21 mouse cellular contexts compared by ENCODE assay signal in the genomic region with DNA sequence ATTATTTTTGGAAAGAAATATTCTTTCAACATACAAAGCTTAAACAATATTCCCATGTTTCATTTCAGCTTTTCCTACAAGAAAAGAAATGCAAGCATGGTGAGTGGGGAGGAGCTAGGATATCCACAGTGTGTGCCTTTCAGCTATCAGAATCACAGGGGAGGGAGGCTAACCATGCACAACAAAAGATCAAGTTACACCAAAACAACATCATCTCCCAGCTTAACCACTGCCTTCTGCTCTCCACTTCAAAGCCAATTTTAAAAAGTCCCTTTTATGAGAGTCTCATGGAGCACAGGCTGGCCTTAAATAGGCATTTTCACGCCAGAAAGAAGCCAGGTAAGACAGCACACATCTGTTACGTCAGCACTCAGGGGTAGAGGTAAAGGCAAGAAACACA. TPM values are rescaled to one million over a fixed set of nuclear protein-coding genes. Genes with fewer than 3 reads are reported as not detected.
DNase-seq lines count a peak whose midpoint lies in the region; ATAC-seq lines count a peak whose summit lies in the region.
"Had no signal": no experiment of that assay in that cellular context is flagged by ENCODE, and none has a peak within 500 bp of the region (broad histone marks: within the 10 kb centered on the region; RNA-seq: fewer than 3 reads in every experiment).

No protein-coding gene starts in this region.

- no peak overlapping the region for H3K9ac ChIP-seq in embryonic facial prominence, embryonic 12.5 days
- H3K9ac ChIP-seq in kidney, embryonic 16.5 days (replicated peaks; ENCODE audit: low read length): no peak overlapping the region
- H3K9ac ChIP-seq: liver, embryonic 13.5 days; neural tube, embryonic 15.5 days had no signal

- intact Hi-C loops in left cerebral cortex, postnatal 4 days (cut with DNase I): no loop called here

- H3K4me3 ChIP-seq in embryonic facial prominence, embryonic 12.5 days: no peak overlapping the region
- H3K4me3 ChIP-seq in embryonic facial prominence, embryonic 10.5 days: no peak overlapping the region
- H3K4me3 ChIP-seq in kidney, embryonic 16.5 days (ENCODE audit: low read length): no peak overlapping the region
- H3K4me3 ChIP-seq: heart, embryonic 10.5 days; liver, embryonic 13.5 days; megakaryocyte, embryonic 14.5 days; neural tube, embryonic 15.5 days had no signal

- H3K27me3 ChIP-seq in embryonic facial prominence, embryonic 12.5 days: no peaks in the 10 kb centered on the region
- no peaks in the 10 kb centered on the region for H3K27me3 ChIP-seq in embryonic facial prominence, embryonic 10.5 days (replicated peaks; ENCODE audit: low read depth, poor library complexity, severe bottlenecking)
- no peaks in the 10 kb centered on the region for H3K27me3 ChIP-seq in kidney, embryonic 16.5 days (ENCODE audit: insufficient read depth, low read length)
- H3K27me3 ChIP-seq: liver, embryonic 13.5 days; megakaryocyte, embryonic 14.5 days; neural tube, embryonic 15.5 days had no signal

- peak overlapping the region; percentile 8; the same call in 1 of the 2 replicates for H3K27ac ChIP-seq in embryonic facial prominence, embryonic 12.5 days
- H3K27ac ChIP-seq in embryonic facial prominence, embryonic 10.5 days (replicated peaks): no peak overlapping the region
- peak overlapping the region; percentile 48; the same call in 1 of the 2 replicates for H3K27ac ChIP-seq in kidney, embryonic 16.5 days (ENCODE audit: low read length)
- H3K27ac ChIP-seq: heart, embryonic 10.5 days; liver, embryonic 13.5 days; neural tube, embryonic 15.5 days had no signal

- H3K4me2 ChIP-seq in embryonic facial prominence, embryonic 12.5 days (replicated peaks): no peak overlapping the region
- H3K4me2 ChIP-seq in kidney, embryonic 16.5 days (replicated peaks; ENCODE audit: low read depth, low read length): no peak overlapping the region
- H3K4me2 ChIP-seq: liver, embryonic 13.5 days; neural tube, embryonic 15.5 days had no signal

- no peak for ATAC-seq in embryonic facial prominence, embryonic 12.5 days (ENCODE audit: insufficient number of reproducible peaks, insufficient read depth, low FRiP score, low TSS enrichment)
- 0 out of 2 replicates have a peak, but pooled peaks have one; percentile 65 for ATAC-seq in kidney, embryonic 16.5 days (ENCODE audit: low FRiP score, low TSS enrichment)
- peak; percentile 57 for ATAC-seq in inflammation-experienced regulatory T-cells, adult 6 months
- ATAC-seq: hindbrain, embryonic 16.5 days had no signal

- DNase-seq in embryonic facial prominence, embryonic 10.5 days (ENCODE audit: low spot score): no peak
- no peak for DNase-seq in kidney, postnatal 4 days
- DNase-seq in T-cell, adult 2 months (ENCODE audit: low spot score): peak; percentile 20
- DNase-seq in thymus, postnatal 10 days (ENCODE audit: low spot score in 2 of 2): no peak
- no peak for DNase-seq in left cerebral cortex, postnatal 4 days
- DNase-seq: adrenal gland, postnatal 25 days; cerebellum, adult 9-11 months; gastrocnemius, postnatal 14 days; heart, postnatal 14 days; kidney, adult 2 months; liver, embryonic 13.5 days; retina, postnatal 1 day; thymus, adult 2 months had no signal

- 34% methylated on average over 2 of the region's 2 CpGs for WGBS in embryonic facial prominence, embryonic 12.5 days
- 46% methylated on average over 2 of the region's 2 CpGs for WGBS in embryonic facial prominence, embryonic 10.5 days
- WGBS in kidney, embryonic 16.5 days: 17% methylated on average over 2 of the region's 2 CpGs

- H3K36me3 ChIP-seq in embryonic facial prominence, embryonic 12.5 days: no peaks in the 10 kb centered on the region
- peaks cover 14% of the 10 kb centered on the region for H3K36me3 ChIP-seq in embryonic facial prominence, embryonic 10.5 days (replicated peaks)
- H3K36me3 ChIP-seq in kidney, embryonic 16.5 days (ENCODE audit: insufficient read depth, low read length): 0 out of 2 replicates have a peak, but pooled peaks cover 3% of the 10 kb centered on the region
- H3K36me3 ChIP-seq: neural tube, embryonic 15.5 days had no signal

- peaks cover 10% of the 10 kb centered on the region; the same call in 1 of the 2 replicates for H3K4me1 ChIP-seq in embryonic facial prominence, embryonic 12.5 days
- peaks cover 7% of the 10 kb centered on the region; the same call in 1 of the 2 replicates for H3K4me1 ChIP-seq in embryonic facial prominence, embryonic 10.5 days
- H3K4me1 ChIP-seq in kidney, embryonic 16.5 days (ENCODE audit: insufficient read depth, low read length): peaks cover 10% of the 10 kb centered on the region

- H3K9me3 ChIP-seq in embryonic facial prominence, embryonic 12.5 days: no peaks in the 10 kb centered on the region
- no peaks in the 10 kb centered on the region for H3K9me3 ChIP-seq in embryonic facial prominence, embryonic 10.5 days
- no peaks in the 10 kb centered on the region for H3K9me3 ChIP-seq in kidney, embryonic 16.5 days (ENCODE audit: low read length)
- H3K9me3 ChIP-seq: G1E; heart, embryonic 10.5 days; liver, embryonic 13.5 days; megakaryocyte, embryonic 14.5 days; neural tube, embryonic 15.5 days had no signal

RNA-seq across cellular contexts. Expression of gene Eef1akmt1, which starts 39.6 kb away (rescaled TPM):
- polyA plus RNA-seq in embryonic facial prominence, embryonic 12.5 days (2016; fragmentation: Nextera tagmentation; extraction: Ambion mirVana): 95.3 TPM in 2 replicates
- 107 and 112 TPM in 2 replicates for polyA plus RNA-seq in embryonic facial prominence, embryonic 10.5 days (2016; fragmentation: Nextera tagmentation; extraction: Ambion mirVana)
- polyA plus RNA-seq in kidney, embryonic 16.5 days (2015; fragmentation: Nextera tagmentation; extraction: Ambion mirVana): 81.1 and 88.1 TPM in 2 replicates
- 100 to 1,000 TPM in 2 of 3 experiments, 10 to 100 TPM in 1; 90.1 to 134 (median 126) TPM for polyA plus RNA-seq in inflammation-experienced regulatory T-cells, adult 6 months (2017; shearing (Covaris generic))
- total RNA-seq in left cerebral cortex, postnatal 4 days (2021): 10 to 100 TPM; 29.4 to 29.6 TPM

RNA-seq across cellular contexts. Expression of gene Xpo4, which starts 54.2 kb away (rescaled TPM):
- 31.6 and 32.7 TPM in 2 replicates for polyA plus RNA-seq in embryonic facial prominence, embryonic 12.5 days (2016; fragmentation: Nextera tagmentation; extraction: Ambion mirVana)
- 30.0 and 32.9 TPM in 2 replicates for polyA plus RNA-seq in embryonic facial prominence, embryonic 10.5 days (2016; fragmentation: Nextera tagmentation; extraction: Ambion mirVana)
- polyA plus RNA-seq in kidney, embryonic 16.5 days (2015; fragmentation: Nextera tagmentation; extraction: Ambion mirVana): 19.8 and 24.3 TPM in 2 replicates
- polyA plus RNA-seq in inflammation-experienced regulatory T-cells, adult 6 months (2017; shearing (Covaris generic)): 10 to 100 TPM; 24.6 to 32.2 (median 29.7) TPM
- total RNA-seq in left cerebral cortex, postnatal 4 days (2021): 10 to 100 TPM; 18.5 to 20.1 TPM
